Mouse (Mus musculus) intestine, embryonic 15.5 days (tissue): ENCODE measurements around the gene Cdh13. TPM values are rescaled to one million over a fixed set of nuclear protein-coding genes. Genes with fewer than 3 reads are reported as not detected.

Experiments
- ATAC-seq: fragments of 200-750 bp; cut with Nextera tagmentation; 2 replicates; pipeline ENCODE4 v1.8.0; 2017; ENCODE audit warnings: moderate TSS enrichment, moderate library complexity
- H3K27ac ChIP-seq: fragments of 300-500 bp; sonication (generic); 2 replicates; pipeline ENCODE4 v1.5.1; 2015; ENCODE audit warnings: mild to moderate bottlenecking, inconsistent platforms
- H3K27me3 ChIP-seq: fragments of 300-500 bp; sonication (generic); replicated peaks from 2 replicates; pipeline ENCODE4 v1.6.1; 2015; ENCODE audit warnings: inconsistent platforms
- H3K36me3 ChIP-seq: fragments of 300-500 bp; sonication (generic); 2 replicates; pipeline ENCODE4 v1.6.1; 2015; ENCODE audit warnings: inconsistent platforms
- H3K4me1 ChIP-seq: fragments of 300-500 bp; sonication (generic); replicated peaks from 2 replicates; pipeline ENCODE4 v1.6.1; 2015; ENCODE audit warnings: inconsistent platforms
- H3K4me2 ChIP-seq: fragments of 300-500 bp; sonication (generic); replicated peaks from 2 replicates; pipeline ENCODE4 v1.6.1; 2015; ENCODE audit warnings: mild to moderate bottlenecking, inconsistent platforms
- H3K4me3 ChIP-seq: fragments of 300-500 bp; sonication (generic); replicated peaks from 2 replicates; pipeline ENCODE4 v1.5.1; 2015; ENCODE audit warnings: inconsistent platforms
- H3K9ac ChIP-seq: fragments of 300-500 bp; sonication (generic); 2 replicates; pipeline ENCODE4 v1.6.1; 2015; ENCODE audit warnings: inconsistent platforms
- H3K9me3 ChIP-seq: fragments of 300-500 bp; sonication (generic); 2 replicates; pipeline ENCODE4 v1.6.1; 2016; ENCODE audit warnings: inconsistent platforms
- WGBS: fragments of 180-500 bp; shearing (Covaris S2); methylation state at CpG from one replicate; pipeline ENCODE4 v1.1.7; 2015; 5-methylcytosine and 5-hydroxymethylcytosine counted together
- polyA plus RNA-seq: library from polyadenylated mRNA; unstranded; fragments of >200 nt; fragmentation: Nextera tagmentation; extraction: Ambion mirVana; gene quantifications from 2 replicates; pipeline ENCODE4 v1.2.1, GENCODE M21; 2015

The Cdh13 gene
- polyA plus RNA-seq, 1 experiment from 2014 or later = 6.5 TPM

DNA sequence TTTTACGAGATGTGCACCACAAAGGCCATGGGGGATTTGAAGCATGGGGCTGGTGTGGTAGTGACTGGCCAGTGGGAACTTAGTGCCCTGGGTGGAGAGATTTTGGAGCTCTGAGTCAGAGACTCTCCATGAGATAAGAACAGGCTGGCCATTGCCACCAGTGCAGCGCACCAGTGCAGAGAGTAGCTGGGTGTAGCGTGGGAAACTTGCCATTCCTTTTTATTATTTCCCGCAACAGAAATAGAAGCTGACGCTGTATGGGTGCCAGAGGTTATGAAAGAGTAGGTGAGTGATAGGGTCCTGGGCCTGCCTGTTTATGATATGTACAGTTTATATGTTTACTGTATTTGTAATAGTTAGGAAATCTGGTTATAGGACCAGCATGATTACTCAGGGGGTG lies 225.9 kb downstream of the Cdh13 start:
- H3K4me1 ChIP-seq = no peaks in the 10 kb centered on the region
- H3K9ac ChIP-seq = no peak overlapping the region
- no peak overlapping the region for H3K4me2 ChIP-seq
- WGBS = 93% methylated on average over 5 of the region's 5 CpGs
- no peak overlapping the region for H3K4me3 ChIP-seq
- no peak overlapping the region for H3K27ac ChIP-seq
- no peaks in the 10 kb centered on the region for H3K9me3 ChIP-seq
- no peaks in the 10 kb centered on the region for H3K36me3 ChIP-seq
- H3K27me3 ChIP-seq = no peaks in the 10 kb centered on the region
- no peak for ATAC-seq

DNA sequence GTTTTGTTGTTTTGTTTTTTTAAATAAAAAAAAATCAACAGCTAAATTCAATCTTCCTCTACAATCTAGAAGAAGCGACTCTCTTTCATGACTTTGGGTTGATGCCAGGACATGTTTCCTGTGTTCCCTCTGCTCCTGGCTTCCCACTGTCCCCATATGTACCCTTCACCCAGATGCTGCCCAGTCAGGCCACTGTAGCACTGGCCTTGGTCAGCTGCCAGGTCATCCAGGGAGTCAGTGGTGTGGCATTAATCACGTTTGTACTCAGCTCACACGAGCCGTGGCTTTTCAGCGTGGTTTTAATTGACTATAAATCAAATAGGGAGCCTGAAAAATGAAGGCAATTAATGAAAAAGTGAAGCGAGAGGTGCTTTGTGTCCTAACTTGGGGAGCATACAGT lies 229.7 kb downstream of the Cdh13 start:
- H3K4me2 ChIP-seq = no peak overlapping the region
- H3K9ac ChIP-seq = no peak overlapping the region
- no peak for ATAC-seq
- H3K27ac ChIP-seq = no peak overlapping the region
- no peaks in the 10 kb centered on the region for H3K9me3 ChIP-seq
- H3K36me3 ChIP-seq = no peaks in the 10 kb centered on the region
- no peak overlapping the region for H3K4me3 ChIP-seq
- H3K4me1 ChIP-seq = peaks cover 5% of the 10 kb centered on the region; the same call in 1 of the 2 replicates
- H3K27me3 ChIP-seq = no peaks in the 10 kb centered on the region
- 44% methylated on average over 6 of the region's 6 CpGs for WGBS

DNA sequence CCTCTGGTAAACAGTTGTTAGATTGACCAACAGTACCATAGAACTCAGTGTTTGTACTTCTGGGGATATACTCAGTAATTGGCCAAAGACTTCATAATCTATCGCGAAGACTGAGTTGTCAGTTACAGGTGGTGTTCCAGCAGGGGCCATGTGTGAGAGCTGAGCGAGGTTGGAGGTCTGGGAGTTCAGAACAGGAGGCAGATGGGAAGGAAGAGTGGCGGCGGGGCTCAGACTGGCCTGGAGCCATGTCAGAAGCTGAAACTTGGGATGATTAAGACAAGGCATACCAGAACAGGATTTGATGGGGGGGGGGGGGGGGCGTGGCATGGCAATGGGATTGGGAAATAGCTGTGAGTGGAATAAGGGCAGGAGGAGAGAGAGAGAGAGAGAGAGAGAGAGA lies 232.1 kb downstream of the Cdh13 start:
- Histone ChIP-seq H3K36me3 (no peaks in the 10 kb centered on the region), H3K4me2 (no peak overlapping the region), H3K4me3 (no peak overlapping the region), H3K4me1 (peaks cover 8% of the 10 kb centered on the region; the same call in 1 of the 2 replicates), H3K9ac (no peak overlapping the region), H3K9me3 (no peaks in the 10 kb centered on the region), H3K27ac (no peak overlapping the region), H3K27me3 (no peaks in the 10 kb centered on the region)
- WGBS = 88% methylated on average over 5 of the region's 6 CpGs
- ATAC-seq = no peak

DNA sequence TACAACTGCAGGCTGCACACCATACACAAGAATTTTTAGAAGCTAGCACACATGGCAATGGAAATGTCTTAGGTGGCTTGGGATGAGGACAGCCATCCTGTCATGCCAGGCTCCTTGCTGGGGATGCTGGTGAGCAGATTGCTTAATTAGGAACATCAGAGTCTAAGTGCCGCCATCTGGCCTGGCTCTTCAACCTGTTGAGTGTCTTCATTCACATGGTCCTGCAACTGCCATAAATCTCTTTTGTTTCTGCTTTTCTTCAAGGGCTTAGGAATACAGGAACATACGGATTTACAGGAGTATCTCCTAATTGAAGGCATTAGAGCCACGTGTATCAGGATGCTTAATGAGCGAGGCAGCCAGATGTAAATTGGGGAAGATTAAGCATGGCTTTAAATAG lies 233.5 kb downstream of the Cdh13 start:
- ATAC-seq = no peak
- Histone ChIP-seq H3K4me1 (peaks cover 8% of the 10 kb centered on the region; the same call in 1 of the 2 replicates), H3K27me3 (no peaks in the 10 kb centered on the region), H3K27ac (no peak overlapping the region), H3K9ac (no peak overlapping the region), H3K36me3 (no peaks in the 10 kb centered on the region), H3K4me2 (no peak overlapping the region), H3K4me3 (no peak overlapping the region), H3K9me3 (no peaks in the 10 kb centered on the region)
- WGBS = 59% methylated on average over 4 of the region's 4 CpGs

DNA sequence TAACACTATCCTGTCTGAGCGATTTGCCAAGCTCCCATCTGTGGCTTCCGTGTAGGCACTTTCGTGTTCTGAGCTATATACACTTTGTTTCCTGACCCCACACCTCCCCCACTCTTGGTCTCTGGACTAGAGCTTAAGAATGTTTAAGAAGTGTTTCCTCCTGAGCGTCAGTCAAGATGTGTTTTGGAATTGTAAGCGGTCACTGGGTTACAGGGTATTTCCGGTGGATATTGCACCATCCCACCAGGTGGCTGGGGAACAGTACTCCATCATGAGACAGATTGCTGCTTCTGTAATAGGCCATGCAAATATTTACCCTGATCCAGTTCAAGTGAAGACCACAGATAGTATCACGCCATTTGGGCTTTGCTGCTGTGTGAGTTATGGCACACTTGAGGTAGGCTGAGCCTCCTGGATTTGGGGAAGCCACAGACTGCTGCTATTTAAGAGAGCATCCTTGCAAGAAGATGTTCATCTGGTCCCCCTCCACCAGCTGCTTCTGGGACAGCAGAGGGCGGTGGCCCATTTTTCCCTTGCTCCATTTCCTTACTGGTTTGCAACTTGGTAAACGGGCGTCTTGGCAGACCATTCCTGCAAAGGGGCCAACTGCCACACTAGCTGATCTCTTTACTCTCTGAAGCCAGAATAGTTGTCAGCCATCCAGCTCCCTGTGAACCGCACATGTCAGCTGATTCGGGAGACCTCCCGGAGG lies 234.7 kb downstream of the Cdh13 start:
- Histone ChIP-seq H3K27me3 (no peaks in the 10 kb centered on the region), H3K9ac (no peak overlapping the region), H3K4me3 (no peak overlapping the region), H3K36me3 (no peaks in the 10 kb centered on the region), H3K4me1 (peaks cover 8% of the 10 kb centered on the region; the same call in 1 of the 2 replicates), H3K4me2 (0 out of 2 replicates have a peak overlapping the region, but pooled peaks have one; percentile 1), H3K9me3 (no peaks in the 10 kb centered on the region), H3K27ac (0 out of 2 replicates have a peak overlapping the region, but pooled peaks have one; percentile 14)
- WGBS = 29% methylated on average over 13 of the region's 13 CpGs
- peak; percentile 65 for ATAC-seq

DNA sequence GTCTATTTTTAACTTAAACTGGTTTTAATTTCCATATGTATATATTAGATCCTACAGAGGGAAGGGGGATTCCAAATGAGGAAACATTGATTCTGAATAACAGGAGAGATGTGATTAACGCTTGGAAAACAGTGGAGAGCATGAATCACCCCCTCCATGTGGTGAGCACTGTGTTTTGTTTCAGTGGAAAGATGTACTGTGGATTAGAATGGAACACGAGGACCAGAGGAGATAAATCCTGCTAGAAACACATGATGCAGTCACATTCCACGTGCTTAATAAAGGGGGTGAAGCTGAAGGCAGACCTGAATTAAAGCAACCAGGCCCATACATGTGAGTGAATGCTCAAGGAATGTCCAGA lies 235.2 kb downstream of the Cdh13 start:
- Histone ChIP-seq H3K36me3 (no peaks in the 10 kb centered on the region), H3K27ac (0 out of 2 replicates have a peak overlapping the region, but pooled peaks have one; percentile 14), H3K4me3 (no peak overlapping the region), H3K9me3 (no peaks in the 10 kb centered on the region), H3K4me1 (peaks cover 8% of the 10 kb centered on the region; the same call in 1 of the 2 replicates), H3K27me3 (no peaks in the 10 kb centered on the region), H3K9ac (no peak overlapping the region), H3K4me2 (no peak overlapping the region)
- WGBS = 33% methylated on average over 3 of the region's 3 CpGs
- ATAC-seq = no peak; the same call in 1 of the 2 replicates

DNA sequence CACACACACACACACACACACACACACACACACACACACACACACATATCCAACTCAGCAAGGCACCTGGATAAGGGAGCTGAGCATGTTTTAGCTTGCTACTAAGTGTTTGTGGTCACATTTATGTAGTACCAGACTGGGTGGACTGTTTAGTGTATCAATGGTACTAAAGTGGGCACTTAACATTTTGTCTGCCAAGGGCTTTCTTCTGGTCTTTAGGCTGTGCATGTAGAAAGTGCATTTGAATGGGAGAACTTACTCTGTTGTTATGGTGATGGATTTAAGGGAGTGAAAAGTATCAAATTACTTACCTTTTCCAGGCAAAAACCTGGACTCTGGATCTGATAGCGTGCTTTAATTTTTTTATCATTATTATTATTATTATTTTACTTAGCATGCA lies 240.4 kb downstream of the Cdh13 start:
- ATAC-seq = no peak
- Histone ChIP-seq H3K9me3 (no peaks in the 10 kb centered on the region), H3K4me2 (no peak overlapping the region), H3K4me1 (no peaks in the 10 kb centered on the region), H3K9ac (no peak overlapping the region), H3K4me3 (no peak overlapping the region), H3K27ac (no peak overlapping the region), H3K27me3 (no peaks in the 10 kb centered on the region), H3K36me3 (no peaks in the 10 kb centered on the region)
- 76% methylated on average over 1 of the region's 1 CpGs for WGBS

DNA sequence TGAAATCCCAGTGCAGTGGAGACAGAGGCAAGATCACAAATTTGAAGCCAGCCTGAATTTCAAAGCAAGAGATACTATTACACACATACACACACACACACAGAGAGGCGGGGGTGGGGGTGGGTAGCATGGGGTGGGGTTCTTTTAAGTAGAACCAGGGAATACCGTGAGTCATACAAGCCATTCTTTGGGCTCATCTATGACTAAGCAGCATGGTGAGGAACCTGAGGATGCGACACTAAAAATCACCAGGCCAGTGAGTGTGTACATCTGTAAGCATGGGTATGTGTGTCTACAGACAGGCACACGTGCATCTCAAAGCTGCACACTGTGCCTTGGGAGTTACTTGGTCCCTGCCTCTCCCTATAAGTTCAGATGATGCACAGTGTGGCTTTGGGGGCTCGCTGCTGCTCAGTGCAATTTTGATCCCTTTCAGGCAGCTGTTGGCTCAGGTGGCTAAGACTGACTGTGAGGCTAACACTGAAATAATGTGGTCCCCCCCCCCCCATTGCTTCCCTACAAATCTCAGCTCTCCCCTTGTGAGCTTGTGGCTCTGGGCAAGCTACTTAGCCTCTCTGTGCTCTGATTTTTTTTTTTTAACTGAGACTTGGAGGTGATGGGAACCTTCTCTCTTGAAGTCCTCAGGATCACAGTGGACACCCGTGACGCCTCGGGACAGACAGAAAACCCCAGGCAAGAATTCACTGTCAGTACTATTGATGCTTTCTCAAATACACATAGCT lies 255.5 kb downstream of the Cdh13 start:
- ATAC-seq = no peak
- no peak overlapping the region for H3K9ac ChIP-seq
- no peaks in the 10 kb centered on the region for H3K9me3 ChIP-seq
- no peaks in the 10 kb centered on the region for H3K27me3 ChIP-seq
- H3K27ac ChIP-seq = no peak overlapping the region
- WGBS = 83% methylated on average over 8 of the region's 8 CpGs
- no peak overlapping the region for H3K4me2 ChIP-seq
- no peaks in the 10 kb centered on the region for H3K36me3 ChIP-seq
- no peaks in the 10 kb centered on the region for H3K4me1 ChIP-seq
- no peak overlapping the region for H3K4me3 ChIP-seq

DNA sequence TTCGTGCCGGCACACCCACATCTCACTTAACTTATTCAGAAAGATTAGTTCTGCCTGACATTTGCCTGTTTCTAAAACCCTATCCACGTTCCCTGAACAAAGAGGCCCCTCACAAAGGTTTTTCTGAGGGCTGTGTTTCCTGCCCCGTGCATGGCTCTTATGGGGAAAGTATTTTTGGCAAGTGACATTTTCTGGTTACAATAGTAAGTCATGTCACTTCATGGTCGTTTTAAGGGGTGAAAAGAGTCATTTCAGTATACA lies 256.0 kb downstream of the Cdh13 start:
- Histone ChIP-seq H3K4me2 (no peak overlapping the region), H3K9ac (no peak overlapping the region), H3K36me3 (no peaks in the 10 kb centered on the region), H3K27me3 (no peaks in the 10 kb centered on the region), H3K4me1 (no peaks in the 10 kb centered on the region), H3K9me3 (no peaks in the 10 kb centered on the region), H3K4me3 (no peak overlapping the region), H3K27ac (no peak overlapping the region)
- WGBS = 38% methylated on average over 5 of the region's 5 CpGs
- ATAC-seq = no peak

DNA sequence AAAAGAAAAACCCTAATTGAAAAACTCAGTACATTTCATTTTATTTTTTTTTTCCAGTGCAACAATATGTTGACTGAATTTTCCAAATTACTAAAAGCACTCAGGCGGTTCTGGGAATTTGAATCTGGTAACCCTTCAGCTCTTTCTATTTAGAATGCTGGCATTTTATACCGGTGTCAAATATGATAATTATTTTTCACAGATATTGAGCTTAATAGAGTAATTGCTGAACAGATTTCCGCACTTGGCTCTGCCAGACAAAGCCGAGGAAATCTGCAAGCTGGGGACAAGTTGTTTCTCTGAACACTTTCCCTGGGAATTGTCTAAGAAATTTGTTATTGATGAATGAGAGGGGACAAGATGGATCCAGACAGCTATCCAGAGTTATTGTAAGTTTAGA lies 256.4 kb downstream of the Cdh13 start:
- Histone ChIP-seq H3K4me2 (no peak overlapping the region), H3K9me3 (no peaks in the 10 kb centered on the region), H3K27ac (no peak overlapping the region), H3K9ac (no peak overlapping the region), H3K4me1 (no peaks in the 10 kb centered on the region), H3K4me3 (no peak overlapping the region), H3K36me3 (no peaks in the 10 kb centered on the region), H3K27me3 (no peaks in the 10 kb centered on the region)
- WGBS = 86% methylated on average over 4 of the region's 4 CpGs
- no peak for ATAC-seq

DNA sequence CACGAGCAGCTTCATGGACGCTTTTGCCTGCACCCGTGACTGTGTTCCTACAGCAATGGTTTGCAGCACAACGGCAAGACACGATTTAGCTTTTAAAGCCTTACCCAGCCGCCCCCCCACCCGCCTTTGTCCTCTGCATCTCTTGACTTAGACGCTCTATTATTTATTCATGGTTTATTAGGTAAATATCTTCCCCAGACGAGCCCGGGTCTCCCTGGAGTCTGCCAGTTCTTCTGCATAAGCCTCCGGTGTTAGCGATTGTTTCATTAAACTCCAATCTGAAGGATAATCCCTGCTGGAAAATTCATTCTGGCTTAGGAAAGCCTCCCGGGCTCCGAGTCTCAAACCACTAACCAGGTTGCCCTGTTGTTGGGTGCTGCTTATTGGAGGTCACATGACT lies 268.9 kb downstream of the Cdh13 start:
- no peak for ATAC-seq
- H3K27me3 ChIP-seq = no peaks in the 10 kb centered on the region
- H3K27ac ChIP-seq = no peak overlapping the region
- WGBS = 78% methylated on average over 14 of the region's 14 CpGs
- H3K4me1 ChIP-seq = no peaks in the 10 kb centered on the region
- H3K36me3 ChIP-seq = no peaks in the 10 kb centered on the region
- H3K4me3 ChIP-seq = no peak overlapping the region
- no peak overlapping the region for H3K4me2 ChIP-seq
- H3K9ac ChIP-seq = no peak overlapping the region
- H3K9me3 ChIP-seq = no peaks in the 10 kb centered on the region

DNA sequence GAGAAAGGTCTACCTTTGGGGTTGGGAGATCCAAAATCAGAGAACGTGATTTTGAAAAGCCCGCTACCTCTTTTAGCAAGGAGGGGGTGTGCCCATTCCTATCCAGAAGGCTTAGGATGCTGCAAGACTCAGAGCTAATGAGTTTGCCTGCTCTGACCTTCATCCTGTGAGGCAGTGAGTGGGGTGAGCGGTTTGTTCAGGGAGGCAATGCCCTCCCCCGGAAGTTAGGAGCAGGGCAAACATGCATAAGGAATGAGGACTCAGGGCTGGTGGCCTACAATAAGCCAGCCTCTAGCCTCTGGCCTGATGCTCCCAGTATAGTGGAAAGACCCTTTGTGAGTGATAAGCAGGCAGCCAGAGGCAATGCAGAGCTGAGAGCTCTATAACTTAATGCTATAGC lies 269.3 kb downstream of the Cdh13 start:
- Histone ChIP-seq H3K9ac (no peak overlapping the region), H3K4me1 (no peaks in the 10 kb centered on the region), H3K27ac (no peak overlapping the region), H3K27me3 (no peaks in the 10 kb centered on the region), H3K36me3 (no peaks in the 10 kb centered on the region), H3K4me3 (no peak overlapping the region), H3K9me3 (no peaks in the 10 kb centered on the region), H3K4me2 (no peak overlapping the region)
- 75% methylated on average over 4 of the region's 4 CpGs for WGBS
- no peak for ATAC-seq

DNA sequence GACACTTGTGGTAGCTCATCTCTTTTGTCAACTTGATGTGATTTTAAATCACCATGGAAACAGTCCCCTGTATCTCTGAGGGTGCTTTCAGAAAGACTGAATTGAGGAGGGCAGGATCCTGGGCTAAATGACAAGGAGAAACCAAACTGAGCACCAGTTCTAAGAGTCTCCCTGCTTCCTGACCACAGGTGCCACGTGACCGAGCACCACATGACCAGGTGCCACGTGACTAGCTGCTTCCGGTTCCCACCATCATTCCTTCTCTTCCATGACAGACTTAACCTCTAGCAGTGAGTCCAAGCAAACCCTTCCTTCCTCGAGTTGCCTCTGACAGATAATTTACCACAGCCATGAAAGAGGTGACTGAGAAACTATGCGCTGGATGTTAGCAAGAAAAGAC lies 280.5 kb downstream of the Cdh13 start:
- ATAC-seq = no peak
- Histone ChIP-seq H3K4me2 (no peak overlapping the region), H3K27ac (no peak overlapping the region), H3K4me1 (no peaks in the 10 kb centered on the region), H3K9ac (no peak overlapping the region), H3K27me3 (no peaks in the 10 kb centered on the region), H3K36me3 (no peaks in the 10 kb centered on the region), H3K9me3 (no peaks in the 10 kb centered on the region), H3K4me3 (no peak overlapping the region)
- WGBS = 60% methylated on average over 6 of the region's 6 CpGs
